Mouse (Mus musculus): ENCODE results near the gene Rhebl1. TPM values are rescaled to one million over a fixed set of nuclear protein-coding genes. Genes with fewer than 3 reads are reported as not detected.
"Not testable (repeated sequence)": the region's sequence is repeated elsewhere in the genome, so short reads cannot be mapped to it uniquely, and the experiment has no call there.

The Rhebl1 gene
- polyA plus RNA-seq, 1 experiment from 2014 or later = 23.4 TPM

DNA sequence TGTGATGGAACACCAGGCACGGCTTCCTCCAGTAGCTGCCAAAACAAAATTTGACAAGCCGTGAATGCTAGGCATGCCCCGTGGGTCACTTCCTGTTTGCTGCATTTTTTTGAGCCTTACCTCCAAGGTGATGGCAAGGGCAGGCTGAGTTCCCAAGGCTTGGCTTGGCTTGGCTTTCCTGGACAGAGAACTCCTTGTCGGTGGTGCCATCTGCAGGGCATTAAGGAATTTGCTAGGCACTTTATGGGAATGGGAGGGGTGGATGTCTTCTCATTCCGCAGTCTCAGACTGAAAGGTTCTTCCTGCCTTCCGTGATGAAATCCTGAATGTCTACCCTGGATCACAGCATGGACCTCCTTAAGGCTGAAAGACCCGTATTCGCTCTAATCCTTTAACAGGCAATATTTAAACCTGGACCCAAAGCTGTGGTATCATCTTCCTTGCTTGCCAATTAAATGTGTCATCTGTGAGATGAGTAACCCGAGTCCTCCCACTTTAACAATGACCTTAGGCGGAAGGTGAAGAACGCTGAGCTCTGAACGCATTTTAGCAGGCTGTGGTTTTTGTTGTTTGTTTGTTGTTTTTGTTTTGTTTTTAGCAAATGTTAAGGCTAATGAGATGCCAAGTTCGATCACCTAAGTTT lies 34.4 kb upstream of the Rhebl1 start:
- H3K9ac ChIP-seq = no peak overlapping the region
- H3K27ac ChIP-seq = peak overlapping the region; percentile 35; the same call in 1 of the 2 replicates
- H3K27me3 ChIP-seq = no peaks in the 10 kb centered on the region
- H3K4me3 ChIP-seq = no peak overlapping the region
- no peaks in the 10 kb centered on the region for H3K9me3 ChIP-seq
- WGBS = 11% methylated on average over 13 of the region's 13 CpGs
- peaks cover 9% of the 10 kb centered on the region for H3K36me3 ChIP-seq
- H3K4me1 ChIP-seq = peaks cover 17% of the 10 kb centered on the region
- peak; percentile 72; the same call in 1 of the 2 replicates for ATAC-seq (ENCODE audit: insufficient number of reproducible peaks, insufficient read depth, low FRiP score, low TSS enrichment, low read depth)
- H3K4me2 ChIP-seq = peak overlapping the region; percentile 36; the same call in 1 of the 2 replicates

DNA sequence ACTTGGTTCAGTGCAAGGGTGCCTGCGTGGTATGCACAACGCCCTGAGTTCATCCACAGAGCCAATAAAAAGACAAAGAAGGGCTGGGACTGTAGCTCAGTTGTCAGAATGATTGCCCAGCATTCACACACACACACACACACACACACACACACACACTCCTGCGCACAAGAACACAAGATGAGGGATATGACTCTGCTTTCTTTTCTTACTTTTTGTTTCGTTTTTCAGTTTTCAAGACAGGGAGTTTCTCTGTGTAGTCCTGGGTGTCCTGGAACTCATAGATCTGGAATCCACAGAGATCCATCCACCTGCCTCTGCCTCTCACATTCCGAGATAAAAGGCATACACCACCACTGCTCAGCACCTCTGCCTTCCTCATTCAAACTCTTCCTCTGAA lies 33.2 kb upstream of the Rhebl1 start:
- Histone ChIP-seq H3K4me3 (no peak overlapping the region), H3K27me3 (no peaks in the 10 kb centered on the region), H3K9me3 (no peaks in the 10 kb centered on the region), H3K4me1 (peaks cover 12% of the 10 kb centered on the region), H3K9ac (no peak overlapping the region), H3K27ac (no peak overlapping the region), H3K36me3 (peaks cover 9% of the 10 kb centered on the region), H3K4me2 (no peak overlapping the region)
- WGBS = 85% methylated on average over 5 of the region's 5 CpGs
- ATAC-seq (ENCODE audit: insufficient number of reproducible peaks, insufficient read depth, low FRiP score, low TSS enrichment, low read depth) = no peak

DNA sequence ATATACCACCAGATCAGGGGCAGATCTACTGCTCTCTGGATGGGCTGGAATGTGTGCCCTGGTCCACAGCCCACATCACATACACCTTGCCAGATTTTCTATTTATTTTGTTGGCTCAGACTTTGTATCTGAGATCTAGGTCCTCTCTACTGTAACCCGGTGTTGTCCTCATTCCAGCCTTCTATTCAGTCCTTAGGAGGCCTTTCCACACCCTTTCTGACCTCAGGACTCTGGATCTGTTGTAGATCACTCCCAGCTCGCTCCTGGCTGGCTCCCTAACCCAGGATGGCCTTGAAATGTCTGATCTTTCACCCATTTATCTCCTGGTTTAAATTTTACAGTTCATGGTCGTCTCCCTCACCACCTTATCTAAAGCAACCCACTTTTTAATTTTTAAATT lies 30.3 kb upstream of the Rhebl1 start:
- no peak overlapping the region for H3K4me3 ChIP-seq
- peaks cover 7% of the 10 kb centered on the region for H3K4me1 ChIP-seq
- H3K27ac ChIP-seq = no peak overlapping the region
- no peaks in the 10 kb centered on the region for H3K9me3 ChIP-seq
- H3K9ac ChIP-seq = no peak overlapping the region
- ATAC-seq (ENCODE audit: insufficient number of reproducible peaks, insufficient read depth, low FRiP score, low TSS enrichment, low read depth) = no peak
- H3K4me2 ChIP-seq = no peak overlapping the region
- H3K36me3 ChIP-seq = no peaks in the 10 kb centered on the region
- no peaks in the 10 kb centered on the region for H3K27me3 ChIP-seq
- 74% methylated on average over 3 of the region's 3 CpGs for WGBS

DNA sequence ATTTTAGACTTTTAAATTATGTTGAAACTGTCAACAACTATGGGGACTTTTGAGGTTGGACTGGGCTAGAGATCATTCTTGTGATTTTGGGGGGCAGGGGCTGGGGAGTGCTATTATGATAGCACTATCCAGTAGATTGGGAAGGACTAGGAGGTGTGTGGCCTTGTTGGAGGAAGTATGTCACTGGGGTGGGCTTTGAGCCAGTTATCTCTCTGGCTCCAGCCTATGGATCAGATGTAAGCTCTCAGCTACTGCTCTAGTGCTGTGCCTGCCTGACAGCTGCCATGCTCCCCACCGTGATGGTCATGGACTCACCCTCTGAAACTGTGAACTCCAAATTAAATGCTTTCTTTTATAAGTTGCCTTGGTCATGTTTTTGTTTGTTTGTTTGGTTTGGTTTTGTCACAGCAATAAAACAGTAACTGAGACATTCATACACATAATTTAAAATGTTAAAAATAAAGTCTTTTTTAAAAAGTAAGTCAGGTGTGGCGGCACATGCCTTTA lies 28.7 kb upstream of the Rhebl1 start:
- Histone ChIP-seq H3K4me2 (no peak overlapping the region), H3K9me3 (no peaks in the 10 kb centered on the region), H3K4me3 (no peak overlapping the region), H3K4me1 (peaks cover 4% of the 10 kb centered on the region; the same call in 1 of the 2 replicates), H3K36me3 (no peaks in the 10 kb centered on the region), H3K9ac (no peak overlapping the region), H3K27me3 (no peaks in the 10 kb centered on the region), H3K27ac (no peak overlapping the region)
- 82% methylated on average over 2 of the region's 2 CpGs for WGBS
- no peak for ATAC-seq (ENCODE audit: insufficient number of reproducible peaks, insufficient read depth, low FRiP score, low TSS enrichment, low read depth)

DNA sequence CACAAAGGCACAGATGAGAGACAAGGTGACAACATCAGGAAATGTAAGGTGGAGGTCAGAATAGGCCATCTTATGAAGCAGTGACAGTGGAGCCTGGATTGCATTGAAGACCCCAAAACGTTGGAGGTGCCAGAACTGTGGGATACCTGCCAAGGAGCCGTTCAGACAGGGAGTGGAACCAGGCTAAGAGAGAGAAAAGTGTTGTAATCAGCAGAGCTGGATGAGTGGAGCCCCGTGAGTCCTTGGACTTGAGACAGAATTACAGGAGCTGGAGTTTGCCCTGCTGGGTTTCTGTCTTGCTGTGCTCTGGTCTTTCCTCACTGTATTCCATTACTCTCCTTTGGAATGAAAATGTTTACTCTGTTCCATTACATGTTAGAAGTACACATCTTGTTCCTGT lies 28.2 kb upstream of the Rhebl1 start:
- Histone ChIP-seq H3K9ac (no peak overlapping the region), H3K4me2 (no peak overlapping the region), H3K4me3 (no peak overlapping the region), H3K36me3 (no peaks in the 10 kb centered on the region), H3K27ac (no peak overlapping the region), H3K4me1 (peaks cover 4% of the 10 kb centered on the region; the same call in 1 of the 2 replicates), H3K27me3 (no peaks in the 10 kb centered on the region), H3K9me3 (no peaks in the 10 kb centered on the region)
- no peak for ATAC-seq (ENCODE audit: insufficient number of reproducible peaks, insufficient read depth, low FRiP score, low TSS enrichment, low read depth)
- 62% methylated on average over 3 of the region's 3 CpGs for WGBS

DNA sequence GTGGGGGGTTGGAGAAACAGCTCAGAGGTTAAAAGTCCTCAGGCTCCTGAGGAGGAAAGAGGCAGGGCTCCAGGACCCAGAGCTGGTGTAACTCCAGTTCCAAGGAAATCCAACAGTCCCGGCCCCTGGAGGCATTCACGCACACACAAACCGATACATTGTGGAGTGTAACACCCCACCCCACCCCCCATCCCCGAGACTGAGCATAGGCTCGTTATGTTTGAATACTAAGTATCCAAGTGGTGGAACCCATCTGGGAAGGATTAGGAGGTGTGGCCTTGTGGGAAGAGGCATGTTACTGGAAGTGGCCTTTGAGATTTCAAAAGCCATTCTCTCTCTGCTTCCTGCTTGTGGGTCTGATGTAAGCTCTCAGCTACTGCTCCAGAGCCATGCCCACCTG lies 27.2 kb upstream of the Rhebl1 start:
- H3K9ac ChIP-seq = no peak overlapping the region
- WGBS = 63% methylated on average over 5 of the region's 5 CpGs
- H3K27ac ChIP-seq = no peak overlapping the region
- H3K4me1 ChIP-seq = peaks cover 8% of the 10 kb centered on the region
- no peaks in the 10 kb centered on the region for H3K9me3 ChIP-seq
- H3K36me3 ChIP-seq = no peaks in the 10 kb centered on the region
- no peak for ATAC-seq (ENCODE audit: insufficient number of reproducible peaks, insufficient read depth, low FRiP score, low TSS enrichment, low read depth)
- no peak overlapping the region for H3K4me2 ChIP-seq
- no peaks in the 10 kb centered on the region for H3K27me3 ChIP-seq
- no peak overlapping the region for H3K4me3 ChIP-seq

DNA sequence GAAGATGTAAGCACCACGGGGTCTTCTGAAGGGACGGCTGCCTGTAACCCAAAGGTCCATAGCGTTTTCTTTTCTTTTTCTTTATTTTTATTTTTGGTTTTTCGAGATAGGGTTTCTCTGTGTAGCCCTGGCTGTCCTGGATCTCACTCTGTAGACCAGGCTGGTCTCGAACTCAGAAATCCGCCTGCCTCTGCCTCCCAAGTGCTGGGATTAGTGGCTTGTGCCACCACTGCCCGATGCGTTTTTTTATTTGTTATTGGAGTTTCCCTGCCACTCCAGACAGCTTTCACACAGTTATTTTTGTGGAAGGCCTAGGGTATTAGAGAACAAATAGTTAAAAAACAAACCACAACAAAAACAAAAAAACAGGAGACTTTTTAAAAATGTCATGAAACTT lies 24.2 kb upstream of the Rhebl1 start:
- peak overlapping the region; percentile 70 for H3K9ac ChIP-seq
- peak overlapping the region; percentile 80 for H3K4me2 ChIP-seq
- not testable (repeated sequence) for ATAC-seq (ENCODE audit: insufficient number of reproducible peaks, insufficient read depth, low FRiP score, low TSS enrichment, low read depth); H3K27me3 ChIP-seq; H3K9me3 ChIP-seq
- H3K27ac ChIP-seq = peak overlapping the region; percentile 76; the same call in 1 of the 2 replicates
- H3K4me1 ChIP-seq = peaks cover 20% of the 10 kb centered on the region
- H3K4me3 ChIP-seq = peak overlapping the region; percentile 84
- WGBS = 23% methylated on average over 8 of the region's 8 CpGs
- peaks cover 18% of the 10 kb centered on the region for H3K36me3 ChIP-seq

DNA sequence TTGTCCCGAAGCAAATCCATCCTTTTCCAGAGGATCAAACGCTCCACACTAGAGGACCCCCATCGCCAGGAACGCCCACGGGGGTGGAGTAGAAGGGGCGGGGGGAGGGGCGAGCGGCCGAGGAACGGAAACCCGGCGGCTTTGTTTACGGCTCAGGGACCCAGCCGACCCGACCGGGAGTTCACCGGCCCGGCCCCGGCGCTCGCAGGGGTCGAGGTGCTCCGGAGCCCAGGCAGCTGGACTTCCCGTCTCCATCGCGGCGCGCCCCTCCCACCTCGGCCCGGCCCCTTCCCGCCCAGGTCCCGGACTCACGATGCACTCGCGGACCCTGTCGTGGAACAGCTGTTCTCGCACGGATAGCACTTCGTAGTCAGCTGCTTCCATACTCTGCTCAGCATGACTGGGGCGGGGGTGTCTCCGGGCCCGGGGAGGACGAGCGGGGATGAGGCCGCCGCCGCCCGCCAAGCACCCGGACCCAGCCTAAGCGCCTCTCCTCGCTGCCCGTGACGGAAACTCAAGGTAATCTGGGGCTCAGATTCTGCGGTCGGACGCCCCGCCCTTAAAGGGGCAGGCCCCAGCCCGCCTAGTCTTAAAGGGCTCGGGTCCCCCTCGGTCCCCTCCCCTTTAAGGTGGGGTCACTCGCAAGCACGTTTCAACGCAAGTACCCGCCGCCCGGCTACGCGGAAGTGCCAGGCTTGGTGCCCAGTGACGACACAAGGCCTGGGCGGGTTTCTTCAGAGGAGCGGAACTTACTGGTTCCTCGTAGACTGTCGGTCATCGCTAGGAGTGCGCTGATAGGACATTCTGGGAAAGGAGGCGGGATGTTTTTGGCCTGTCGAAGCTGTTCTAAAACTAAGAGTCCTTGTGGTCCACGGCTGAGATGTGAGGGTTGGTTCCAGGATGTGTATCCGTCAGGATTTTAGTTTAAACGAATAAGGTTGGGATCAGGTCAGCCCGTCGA lies 23.5 kb upstream of the Rhebl1 start, which contains the start of gene Lmbr1l:
Gene Lmbr1l, minus strand, starts transcription at position 694 of the 961 bp plus-strand sequence.
- peak; percentile 95 for ATAC-seq (ENCODE audit: insufficient number of reproducible peaks, insufficient read depth, low FRiP score, low TSS enrichment, low read depth)

DNA sequence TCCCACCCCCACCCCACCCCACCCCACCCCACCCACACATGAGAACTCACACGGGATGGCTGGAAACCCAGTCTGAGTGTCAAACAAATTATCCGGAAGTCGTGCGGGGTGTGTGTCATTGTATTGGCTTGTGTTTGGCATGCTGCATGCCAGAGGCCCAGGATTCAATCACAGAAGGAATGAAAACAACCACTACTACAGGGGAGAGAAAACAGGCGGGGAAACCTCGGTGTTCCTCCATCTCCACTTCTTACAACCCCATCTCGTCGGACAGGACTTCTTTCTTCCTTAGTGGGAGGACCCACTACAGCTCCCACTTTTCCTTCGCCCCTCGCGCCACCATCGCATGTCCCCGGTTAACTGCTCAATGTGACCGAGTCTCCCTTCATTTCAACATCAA lies 22.8 kb upstream of the Rhebl1 start:
- peaks cover 20% of the 10 kb centered on the region for H3K4me1 ChIP-seq
- ATAC-seq (ENCODE audit: insufficient number of reproducible peaks, insufficient read depth, low FRiP score, low TSS enrichment, low read depth) = no peak
- H3K9ac ChIP-seq = peak overlapping the region; percentile 90
- peak overlapping the region; percentile 98 for H3K27ac ChIP-seq
- H3K9me3 ChIP-seq = no peaks in the 10 kb centered on the region
- WGBS = 0% methylated on average over 14 of the region's 14 CpGs
- peak overlapping the region; percentile 84 for H3K4me3 ChIP-seq
- peaks cover 32% of the 10 kb centered on the region for H3K36me3 ChIP-seq
- peak overlapping the region; percentile 80 for H3K4me2 ChIP-seq
- no peaks in the 10 kb centered on the region for H3K27me3 ChIP-seq

More for the DNA sequence above, 23.5 kb upstream of the Rhebl1 start, which contains the start of gene Lmbr1l:
- WGBS = under 1% methylated on average over 82 of the region's 82 CpGs
- Histone ChIP-seq H3K36me3 (peaks cover 25% of the 10 kb centered on the region), H3K27me3 (no peaks in the 10 kb centered on the region), H3K27ac (peak within 1 kb of the TSS; percentile 98), H3K4me1 (peaks cover 20% of the 10 kb centered on the region), H3K9me3 (no peaks in the 10 kb centered on the region), H3K9ac (peak within 1 kb of the TSS; percentile 90), H3K4me3 (peak within 1 kb of the TSS; percentile 84), H3K4me2 (peak within 1 kb of the TSS; percentile 80)

DNA sequence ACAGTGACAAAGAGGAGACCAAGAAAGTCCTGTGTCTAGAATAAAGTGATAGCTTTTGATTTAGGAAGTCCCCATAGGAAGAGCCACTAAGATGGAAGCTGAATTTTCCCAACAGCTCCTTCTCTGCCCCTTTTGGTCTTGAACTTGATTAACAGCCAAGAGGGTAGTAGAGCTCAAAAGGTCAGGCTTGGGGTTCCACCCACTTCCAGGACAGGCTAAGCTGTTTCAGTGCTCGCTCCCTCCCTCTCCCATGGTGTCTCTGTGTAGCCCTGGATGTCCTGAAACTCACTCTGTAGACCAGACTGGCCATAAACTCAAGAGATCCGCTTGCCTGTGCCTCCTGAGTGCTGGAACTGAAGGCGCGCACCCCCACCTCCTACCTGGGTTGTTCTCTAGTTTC lies 21.7 kb upstream of the Rhebl1 start:
- H3K36me3 ChIP-seq = peaks cover 43% of the 10 kb centered on the region
- H3K4me2 ChIP-seq = peak overlapping the region; percentile 80
- H3K9me3 ChIP-seq = no peaks in the 10 kb centered on the region
- no peak overlapping the region for H3K27ac ChIP-seq
- no peak for ATAC-seq (ENCODE audit: insufficient number of reproducible peaks, insufficient read depth, low FRiP score, low TSS enrichment, low read depth)
- 91% methylated on average over 4 of the region's 4 CpGs for WGBS
- peak overlapping the region; percentile 84; the same call in 1 of the 2 replicates for H3K4me3 ChIP-seq
- peaks cover 20% of the 10 kb centered on the region for H3K4me1 ChIP-seq
- peak overlapping the region; percentile 90 for H3K9ac ChIP-seq
- H3K27me3 ChIP-seq = no peaks in the 10 kb centered on the region

DNA sequence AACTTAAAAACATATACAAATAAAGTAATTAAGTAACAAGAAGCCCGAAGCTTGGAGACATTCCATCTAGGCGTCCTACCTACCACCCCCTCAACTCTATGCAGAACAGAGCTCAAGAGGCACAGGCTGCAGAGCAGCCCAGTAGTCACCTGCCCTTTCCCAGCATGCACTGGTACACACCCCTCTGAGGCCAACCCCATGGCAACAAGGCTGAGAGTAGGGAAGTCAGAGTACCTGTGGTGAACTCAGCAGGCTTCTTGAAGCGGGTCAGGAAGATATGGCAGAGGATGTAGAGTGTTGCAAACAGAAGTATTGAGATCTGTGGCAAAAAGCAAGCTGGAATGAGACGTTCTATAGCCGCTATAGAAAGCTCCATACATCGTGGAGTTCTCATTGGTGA lies 20.6 kb upstream of the Rhebl1 start:
- 94% methylated on average over 6 of the region's 6 CpGs for WGBS

More for the DNA sequence above, 20.6 kb upstream of the Rhebl1 start:
- ATAC-seq (ENCODE audit: insufficient number of reproducible peaks, insufficient read depth, low FRiP score, low TSS enrichment, low read depth) = no peak
- Histone ChIP-seq H3K4me3 (no peak overlapping the region), H3K4me1 (peaks cover 20% of the 10 kb centered on the region), H3K27me3 (no peaks in the 10 kb centered on the region), H3K9me3 (no peaks in the 10 kb centered on the region), H3K36me3 (peaks cover 54% of the 10 kb centered on the region), H3K4me2 (no peak overlapping the region), H3K9ac (no peak overlapping the region), H3K27ac (no peak overlapping the region)

All from embryonic facial prominence, embryonic 13.5 days (tissue).